Mouse (Mus musculus): ENCODE measurements around the gene Tmem191c.

Gene Tmem191c

DNA sequence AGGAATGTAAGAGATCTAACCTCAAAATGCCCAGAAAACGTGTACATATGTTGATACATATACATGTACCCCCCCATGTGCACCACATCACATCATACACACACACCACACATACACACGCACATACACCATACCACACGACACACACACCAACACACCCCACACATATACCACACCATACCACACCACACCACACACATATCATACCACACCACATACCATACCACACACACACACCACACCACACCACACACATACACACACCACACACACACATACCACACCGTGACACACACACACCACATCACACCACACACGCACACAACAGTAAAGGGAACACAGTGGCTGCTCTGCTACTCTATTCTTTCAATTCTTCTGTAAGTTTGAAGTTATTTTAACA, 56.0 kb downstream of the Tmem191c start:
- DNase-seq: no peak

Data from embryo, embryonic 11 days (tissue).